Mouse (Mus musculus) CH12.LX (cell line): ENCODE measurements around the gene 3110082J24Rik.

Experiments
- POLR2A ChIP-seq: IDR thresholded peaks from 2 replicates; pipeline ENCODE4 v1.6.1; 2011; ENCODE audit warnings: low read depth, mild to moderate bottlenecking, improper control_type of control experiment, low read length
- SIN3A ChIP-seq: IDR thresholded peaks from 2 replicates; pipeline ENCODE4 v1.6.1; 2012; ENCODE audit warnings: low read length, improper control_type of control experiment, inconsistent platforms

DNA sequence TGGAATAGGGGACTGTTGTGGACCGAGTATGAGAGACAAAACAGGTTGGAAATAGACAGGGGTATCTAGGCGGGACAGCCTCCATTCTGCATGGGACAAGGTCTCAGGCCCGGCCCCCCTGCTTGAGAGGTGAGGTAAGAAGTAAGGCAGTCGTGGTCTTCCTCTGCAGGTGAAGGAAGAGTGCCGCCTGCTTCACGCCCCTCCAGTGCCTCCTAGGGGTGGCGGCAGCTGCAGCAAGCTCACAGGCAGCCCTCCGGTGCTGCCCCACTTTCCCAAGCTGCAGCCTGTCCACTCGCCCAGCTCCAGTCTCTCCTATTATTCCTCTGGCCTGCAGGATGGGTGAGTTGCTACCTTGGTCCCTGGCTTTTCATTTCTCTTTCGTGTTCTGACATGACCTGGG is 9.8 kb upstream of the 3110082J24Rik start:
- TF ChIP-seq POLR2A (no peak), SIN3A (no peak)
